Mouse (Mus musculus): ENCODE results near the gene Agfg2. TPM values are rescaled to one million over a fixed set of nuclear protein-coding genes. Genes with fewer than 3 reads are reported as not detected.
A peak's percentile ranks its signal among the peaks of the same experiment; 100 is the strongest.
"Not testable (repeated sequence)": the region's sequence is repeated elsewhere in the genome, so short reads cannot be mapped to it uniquely, and the experiment has no call there.

Gene Agfg2
- 22.8 and 23.4 TPM in 2 replicates for polyA plus RNA-seq (2015; fragmentation: Nextera tagmentation; extraction: Ambion mirVana)

DNA sequence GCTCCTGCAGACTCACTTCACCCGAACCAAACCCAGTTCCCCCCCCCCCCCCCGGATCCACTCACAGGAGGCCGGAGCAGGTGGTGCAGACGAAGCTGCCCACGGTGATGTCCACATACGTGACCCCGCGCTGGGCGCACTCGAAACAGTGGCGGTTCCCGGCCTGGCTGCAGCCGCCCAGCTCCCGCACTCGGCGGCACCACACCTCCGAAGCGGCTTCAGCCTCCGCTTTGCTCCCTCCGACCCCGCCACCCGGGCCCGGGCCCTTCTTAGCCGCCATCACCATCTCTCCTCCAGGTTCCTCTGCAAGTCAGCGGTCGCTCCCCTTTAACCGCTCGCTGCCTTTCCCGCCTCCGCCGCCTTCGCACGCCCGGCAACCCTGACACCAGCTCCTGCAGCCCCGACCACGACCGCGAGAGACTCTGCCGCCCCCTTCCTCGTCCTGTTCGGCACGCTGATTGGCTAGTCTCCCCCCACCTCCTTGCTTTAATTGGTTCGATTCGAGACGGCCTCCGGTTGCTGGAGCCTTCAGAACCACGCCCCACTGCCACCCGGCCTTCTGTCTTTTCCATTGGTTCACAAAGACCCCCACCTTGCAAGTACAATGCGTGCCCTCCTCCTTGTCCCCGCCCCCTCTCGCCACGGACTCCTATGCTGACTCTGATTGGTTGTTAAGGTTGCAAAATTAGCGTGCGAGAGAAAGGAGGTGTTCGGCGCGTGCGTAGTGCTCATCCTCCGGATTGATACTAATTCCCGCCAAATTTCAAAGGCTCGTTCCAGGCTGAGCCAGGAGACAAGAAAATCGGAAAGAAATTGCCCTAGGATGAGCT lies at the start of gene Agfg2:
Agfg2 (minus strand) TSS at position 433 of the 830 bp plus-strand sequence.
- Histone ChIP-seq H3K4me3 (peak within 1 kb of the TSS; percentile 78), H3K9me3 (replicated peaks) (no peaks in the 10 kb centered on the region), H3K4me1 (peaks cover 20% of the 10 kb centered on the region), H3K36me3 (ENCODE audit: poor library complexity, severe bottlenecking) (no peaks in the 10 kb centered on the region; the same call in 1 of the 2 replicates), H3K27me3 (no peaks in the 10 kb centered on the region; the same call in 1 of the 2 replicates), H3K27ac (peak within 1 kb of the TSS; percentile 75), H3K4me2 (peak within 1 kb of the TSS; percentile 87), H3K9ac (peak within 1 kb of the TSS; percentile 76)
- ATAC-seq: peak; percentile 100
- under 1% methylated on average over 62 of the region's 62 CpGs for WGBS

DNA sequence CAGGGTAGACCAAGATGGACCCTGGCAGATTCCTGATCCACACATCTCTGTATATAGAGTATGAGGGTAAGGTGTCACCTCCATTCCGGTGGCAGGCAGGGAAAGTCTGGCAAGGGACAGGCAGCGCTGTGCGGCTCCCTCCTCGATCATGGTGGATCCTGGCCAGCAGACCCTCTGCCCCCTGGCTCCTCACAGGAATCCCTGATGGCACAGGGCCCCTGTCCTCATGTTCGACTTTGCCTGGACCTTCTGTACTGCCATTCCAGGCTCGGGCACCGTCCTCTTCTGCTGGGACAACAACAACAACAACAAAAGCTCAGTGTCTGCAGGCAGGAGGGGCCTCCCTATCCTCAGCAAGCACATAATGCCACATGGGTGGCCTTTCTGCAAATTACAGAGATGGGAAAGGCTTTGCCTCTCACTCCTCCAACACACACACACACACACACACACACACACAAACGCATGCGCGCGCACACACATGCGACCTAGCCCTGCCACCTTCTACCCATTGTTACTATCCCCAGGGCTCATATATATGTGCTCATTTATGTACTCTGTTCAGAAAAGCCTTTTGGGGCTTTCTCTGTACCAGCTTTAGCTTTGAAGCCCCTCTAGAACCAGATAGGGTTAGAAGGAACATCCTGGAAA lies 49.2 kb upstream of the Agfg2 start:
- 17% methylated on average over 12 of the region's 12 CpGs for WGBS
- Histone ChIP-seq H3K4me2 (peak overlapping the region; percentile 64), H3K36me3 (ENCODE audit: poor library complexity, severe bottlenecking) (peaks cover 72% of the 10 kb centered on the region), H3K4me3 (peak overlapping the region; percentile 34), H3K27me3 (no peaks in the 10 kb centered on the region), H3K9ac (peak overlapping the region; percentile 51), H3K9me3 (replicated peaks) (no peaks in the 10 kb centered on the region), H3K27ac (peak overlapping the region; percentile 99), H3K4me1 (peaks cover 58% of the 10 kb centered on the region)
- ATAC-seq: peak; percentile 74

GRCm38 (mm10) chr5:137726767-137727166 lies 42.2 kb upstream of the Agfg2 start:
- no peaks in the 10 kb centered on the region for H3K9me3 ChIP-seq (replicated peaks)
- H3K27me3 ChIP-seq: no peaks in the 10 kb centered on the region
- no peak overlapping the region for H3K27ac ChIP-seq
- ATAC-seq: no peak
- WGBS: 78% methylated on average over 6 of the region's 6 CpGs
- no peak overlapping the region for H3K9ac ChIP-seq
- peaks cover 9% of the 10 kb centered on the region for H3K4me1 ChIP-seq
- no peak overlapping the region for H3K4me3 ChIP-seq
- H3K36me3 ChIP-seq (ENCODE audit: poor library complexity, severe bottlenecking): peaks cover 22% of the 10 kb centered on the region
- no peak overlapping the region for H3K4me2 ChIP-seq

DNA sequence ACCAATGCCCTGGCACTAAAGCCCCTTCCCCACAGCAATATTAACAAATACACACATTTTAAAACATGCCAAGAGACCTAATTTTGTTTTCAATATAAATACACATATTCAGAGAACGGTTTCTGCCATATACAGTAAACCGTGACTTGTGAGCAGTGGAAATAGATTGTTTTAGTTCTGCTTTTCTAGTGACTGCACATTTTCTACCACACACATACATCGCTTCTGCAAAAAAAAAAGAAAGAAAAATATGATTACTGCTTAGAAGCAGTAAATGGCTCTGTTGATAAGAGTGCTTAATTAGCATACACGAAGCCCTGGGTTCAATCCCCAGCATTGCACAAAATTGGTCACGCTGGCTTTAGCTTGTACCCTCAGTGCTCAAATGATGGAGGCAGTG lies 39.3 kb upstream of the Agfg2 start:
- no peak for ATAC-seq
- Histone ChIP-seq H3K4me2 (no peak overlapping the region), H3K4me1 (no peaks in the 10 kb centered on the region), H3K9me3 (replicated peaks) (no peaks in the 10 kb centered on the region), H3K36me3 (ENCODE audit: poor library complexity, severe bottlenecking) (no peaks in the 10 kb centered on the region), H3K27ac (no peak overlapping the region), H3K4me3 (no peak overlapping the region), H3K27me3 (no peaks in the 10 kb centered on the region), H3K9ac (no peak overlapping the region)
- WGBS: 90% methylated on average over 5 of the region's 5 CpGs

GRCm38 (mm10) chr5:137720558-137721164 lies 36.1 kb upstream of the Agfg2 start:
- not testable (repeated sequence) for H3K36me3 ChIP-seq (ENCODE audit: poor library complexity, severe bottlenecking); H3K9me3 ChIP-seq (replicated peaks); H3K27me3 ChIP-seq; ATAC-seq; H3K27ac ChIP-seq; H3K9ac ChIP-seq; H3K4me1 ChIP-seq; H3K4me3 ChIP-seq
- 39% methylated on average over 9 of the region's 16 CpGs for WGBS
- H3K4me2 ChIP-seq: peak overlapping the region; percentile 24; the same call in 1 of the 2 replicates

- Histone ChIP-seq H3K27me3 (no peaks in the 10 kb centered on the region), H3K4me2 (no peak overlapping the region), H3K36me3 (ENCODE audit: poor library complexity, severe bottlenecking) (no peaks in the 10 kb centered on the region), H3K4me1 (no peaks in the 10 kb centered on the region), H3K4me3 (no peak overlapping the region), H3K9ac (no peak overlapping the region), H3K9me3 (replicated peaks) (no peaks in the 10 kb centered on the region), H3K27ac (no peak overlapping the region)
- no peak for ATAC-seq
- 93% methylated on average over 6 of the region's 6 CpGs for WGBS
These were observed 34.6 kb upstream of the Agfg2 start for GRCm38 (mm10) chr5:137719088-137719487.

- Histone ChIP-seq H3K4me1 (no peaks in the 10 kb centered on the region), H3K9me3 (replicated peaks) (no peaks in the 10 kb centered on the region), H3K9ac (no peak overlapping the region), H3K36me3 (ENCODE audit: poor library complexity, severe bottlenecking) (no peaks in the 10 kb centered on the region), H3K27me3 (no peaks in the 10 kb centered on the region), H3K27ac (no peak overlapping the region), H3K4me2 (no peak overlapping the region), H3K4me3 (no peak overlapping the region)
- WGBS: 65% methylated on average over 8 of the region's 8 CpGs
- ATAC-seq: no peak
These were observed 33.7 kb upstream of the Agfg2 start for GRCm38 (mm10) chr5:137718020-137718790.

- 83% methylated on average over 8 of the region's 8 CpGs for WGBS
- no peak for ATAC-seq
- no peaks in the 10 kb centered on the region for H3K36me3 ChIP-seq (ENCODE audit: poor library complexity, severe bottlenecking)
- no peaks in the 10 kb centered on the region for H3K9me3 ChIP-seq (replicated peaks)
- no peak overlapping the region for H3K9ac ChIP-seq
- H3K4me1 ChIP-seq: no peaks in the 10 kb centered on the region
- H3K4me2 ChIP-seq: no peak overlapping the region
- H3K27me3 ChIP-seq: no peaks in the 10 kb centered on the region
- no peak overlapping the region for H3K27ac ChIP-seq
- H3K4me3 ChIP-seq: no peak overlapping the region
These were observed 31.2 kb upstream of the Agfg2 start for GRCm38 (mm10) chr5:137715685-137716084.

DNA sequence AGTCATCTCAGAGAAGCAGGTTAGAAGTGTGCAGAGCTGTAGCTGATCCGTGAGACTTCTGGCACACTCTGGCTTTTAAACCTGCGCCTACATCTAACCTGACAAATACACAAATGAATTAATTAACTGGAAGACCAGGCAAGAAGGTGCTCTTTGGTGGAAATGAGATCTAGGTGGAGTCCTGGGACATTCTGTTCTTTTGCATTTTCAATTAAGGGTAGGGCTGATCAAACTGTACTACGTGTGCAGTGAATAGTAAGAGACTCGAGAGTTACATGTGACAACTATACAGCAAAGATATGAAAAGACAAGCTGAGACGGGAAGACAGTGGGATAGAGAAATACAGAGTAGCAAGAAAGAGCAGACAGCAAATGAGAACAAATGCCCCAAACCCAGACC lies 28.9 kb upstream of the Agfg2 start:
- H3K9ac ChIP-seq: no peak overlapping the region
- no peaks in the 10 kb centered on the region for H3K9me3 ChIP-seq (replicated peaks)
- H3K36me3 ChIP-seq (ENCODE audit: poor library complexity, severe bottlenecking): no peaks in the 10 kb centered on the region
- H3K4me2 ChIP-seq: no peak overlapping the region
- no peak overlapping the region for H3K4me3 ChIP-seq
- 78% methylated on average over 5 of the region's 5 CpGs for WGBS
- no peak overlapping the region for H3K27ac ChIP-seq
- H3K4me1 ChIP-seq: no peaks in the 10 kb centered on the region
- ATAC-seq: no peak
- no peaks in the 10 kb centered on the region for H3K27me3 ChIP-seq

- H3K9me3 ChIP-seq (replicated peaks): no peaks in the 10 kb centered on the region
- ATAC-seq: no peak
- no peak overlapping the region for H3K27ac ChIP-seq
- peaks cover 16% of the 10 kb centered on the region for H3K4me1 ChIP-seq
- H3K9ac ChIP-seq: no peak overlapping the region
- no peaks in the 10 kb centered on the region for H3K36me3 ChIP-seq (ENCODE audit: poor library complexity, severe bottlenecking)
- peak overlapping the region; percentile 26 for H3K4me2 ChIP-seq
- H3K4me3 ChIP-seq: no peak overlapping the region
- WGBS: 56% methylated on average over 12 of the region's 12 CpGs
- H3K27me3 ChIP-seq: no peaks in the 10 kb centered on the region
These were observed 22.5 kb upstream of the Agfg2 start for GRCm38 (mm10) chr5:137706913-137707633.

DNA sequence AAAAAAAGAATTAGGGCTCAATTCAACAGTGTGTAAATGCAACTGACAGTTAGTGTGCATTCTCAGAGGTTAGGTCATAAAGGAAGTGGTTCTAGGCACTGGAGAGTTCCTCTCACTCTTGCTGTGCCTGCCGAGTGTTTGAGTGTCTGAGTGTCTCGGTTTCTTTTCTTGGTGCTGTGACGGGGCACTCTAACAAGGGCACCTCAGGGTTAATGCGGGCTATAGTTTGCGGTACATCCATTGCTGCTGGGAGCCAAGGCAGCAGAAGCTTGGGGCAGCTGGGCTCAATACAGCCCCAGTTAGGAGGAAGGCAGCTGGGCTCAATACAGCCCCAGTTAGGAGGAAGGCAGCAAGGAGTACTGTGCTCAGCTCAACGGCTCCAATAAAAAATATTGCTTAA lies 20.7 kb upstream of the Agfg2 start:
- ATAC-seq: no peak

More for the DNA sequence above, 20.7 kb upstream of the Agfg2 start:
- WGBS: 44% methylated on average over 6 of the region's 6 CpGs
- Histone ChIP-seq H3K9me3 (replicated peaks) (no peaks in the 10 kb centered on the region), H3K4me1 (peaks cover 16% of the 10 kb centered on the region), H3K36me3 (ENCODE audit: poor library complexity, severe bottlenecking) (no peaks in the 10 kb centered on the region), H3K4me3 (no peak overlapping the region), H3K4me2 (no peak overlapping the region), H3K27me3 (no peaks in the 10 kb centered on the region), H3K9ac (no peak overlapping the region), H3K27ac (no peak overlapping the region)

Measured in forebrain, embryonic 13.5 days (tissue).